Mouse (Mus musculus): ENCODE measurements around the gene Copg2.

Copg2 gene

DNA sequence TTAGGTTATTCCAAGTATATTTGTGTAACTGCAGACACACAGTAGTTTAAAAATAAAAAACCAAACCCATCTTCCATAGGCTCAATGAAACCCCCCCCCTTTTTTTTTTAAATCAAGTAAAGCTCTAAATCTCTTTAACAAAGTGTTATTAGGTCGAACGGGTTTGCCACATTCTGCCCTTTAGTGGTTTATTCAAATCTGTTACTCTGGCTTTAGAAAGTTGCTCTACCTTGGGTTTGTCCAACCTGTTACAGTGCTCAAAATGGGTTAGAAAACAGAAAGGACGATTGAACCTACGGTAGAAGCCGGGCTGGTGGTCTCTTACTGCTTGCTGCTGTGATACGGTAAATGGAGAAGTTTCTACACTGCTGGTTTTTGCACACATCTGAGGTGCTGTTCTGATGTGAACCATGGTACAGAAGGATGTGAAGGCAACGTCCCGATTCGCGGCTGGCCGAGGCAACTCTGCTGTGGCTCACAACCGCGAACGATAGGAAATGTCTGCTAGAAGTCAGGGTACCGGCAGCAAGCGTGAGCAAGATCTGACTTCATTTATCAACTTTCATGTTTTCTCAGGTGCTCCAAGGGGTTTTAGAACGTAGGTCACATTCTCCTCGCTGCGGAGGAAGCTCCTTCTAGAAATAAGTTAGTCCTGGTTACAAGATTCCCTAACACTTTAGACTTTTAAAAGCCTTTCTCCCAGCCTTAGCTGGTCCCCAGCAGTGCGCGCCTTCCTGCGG lies 161.4 kb downstream of the Copg2 start:
- in situ Hi-C loops (cut with MseI, MboI) = no loop called here

DNA sequence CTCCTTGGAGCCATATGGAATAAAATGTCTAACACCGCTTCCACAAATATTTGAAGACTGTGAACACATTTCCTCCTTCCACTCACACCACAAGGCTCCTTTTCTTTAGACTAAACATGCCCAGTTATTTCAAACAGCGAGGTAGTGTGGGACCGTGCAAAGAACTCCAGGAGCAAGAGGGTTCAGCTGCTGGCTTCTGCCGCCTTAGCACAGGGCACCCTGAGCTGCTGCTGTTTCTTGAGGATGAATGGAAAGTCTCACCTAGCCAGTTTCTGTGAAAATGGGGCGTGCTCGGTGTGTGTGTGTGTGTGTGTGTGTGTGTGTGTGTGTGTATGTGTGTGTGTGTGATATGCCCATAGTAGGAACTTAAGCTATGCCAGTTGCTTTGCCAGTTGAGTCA lies 162.1 kb downstream of the Copg2 start:
- in situ Hi-C loops (cut with MseI, MboI) = no loop called here

DNA sequence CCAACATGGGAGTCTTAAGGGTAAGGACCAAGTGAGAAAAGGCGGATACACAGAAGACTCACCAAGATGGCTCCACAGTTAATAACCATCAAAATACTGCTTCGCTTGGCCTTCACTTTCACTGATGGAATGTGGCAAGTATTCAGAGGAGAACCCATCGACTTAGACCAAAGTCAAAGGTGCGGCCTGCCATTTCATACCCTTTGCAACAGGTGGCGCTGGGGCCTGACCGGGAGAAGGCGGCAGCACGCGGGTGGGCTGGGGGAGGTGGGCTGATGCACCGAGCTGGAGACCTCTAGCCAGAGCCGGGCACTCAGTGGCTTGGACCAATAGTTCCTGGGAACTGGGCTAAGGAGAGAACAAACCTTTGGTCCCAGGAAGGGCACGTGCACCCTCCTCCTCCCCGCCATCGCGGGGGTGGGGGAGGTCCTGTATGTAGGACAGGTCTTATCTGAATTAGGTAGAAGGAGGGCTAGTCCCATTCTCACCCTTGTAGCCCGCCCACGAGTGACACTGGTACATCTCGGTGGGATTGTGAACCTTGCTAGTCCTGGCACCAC lies 163.9 kb downstream of the Copg2 start:
- in situ Hi-C loops (cut with MseI, MboI) = no loop called here

DNA sequence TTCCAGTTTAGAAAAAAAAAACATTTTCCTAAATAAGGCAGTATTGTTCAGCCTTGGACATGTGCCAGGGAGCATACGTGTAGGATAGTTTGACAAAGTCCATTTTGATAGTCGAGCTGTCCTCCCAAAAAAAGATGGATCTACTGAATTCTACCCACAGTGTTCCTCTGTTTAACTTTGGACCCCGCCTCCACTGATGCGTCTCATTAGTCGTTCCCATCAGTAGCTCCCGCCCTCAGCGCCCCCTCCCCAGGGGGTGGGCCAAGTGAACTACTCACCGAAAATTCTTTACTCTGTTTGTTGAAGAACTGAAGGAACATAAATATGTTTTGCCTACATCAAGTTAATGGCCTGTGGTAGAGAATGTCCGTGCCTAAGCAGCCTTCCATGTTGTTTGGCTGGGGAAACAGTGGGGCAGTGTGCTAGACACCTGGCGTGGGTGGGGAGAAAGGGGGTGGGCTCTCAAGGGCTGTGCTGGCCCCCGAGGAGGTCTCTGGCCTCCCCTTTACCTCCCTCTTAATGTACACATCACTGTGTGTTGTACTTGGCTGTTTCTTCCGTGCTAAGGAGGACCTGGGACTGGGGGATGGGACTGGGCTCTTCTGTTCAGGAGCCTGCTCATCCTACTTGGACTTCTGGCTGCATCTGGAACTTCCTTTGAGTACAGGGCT lies 166.2 kb downstream of the Copg2 start:
- in situ Hi-C loops (cut with MseI, MboI) = no loop called here

DNA sequence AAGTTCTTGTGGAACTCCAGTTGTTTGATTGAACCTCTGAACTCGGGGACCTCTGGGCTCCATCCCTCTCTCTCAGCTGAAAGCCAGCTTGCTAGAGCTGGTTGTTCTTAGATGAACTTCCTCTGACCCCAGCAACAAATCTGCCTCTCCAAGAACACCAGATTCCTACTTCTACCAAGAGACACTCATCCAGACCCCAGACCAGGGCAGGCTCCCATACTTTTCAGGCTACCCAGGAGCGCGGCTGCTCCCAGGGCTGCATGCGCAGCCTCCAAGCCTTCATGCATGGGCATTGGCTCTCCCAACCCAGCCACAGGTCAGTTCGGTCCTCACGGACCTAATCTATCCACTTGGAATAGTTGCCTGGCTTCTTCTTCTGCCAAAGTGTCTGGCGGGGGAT lies 173.3 kb downstream of the Copg2 start, which contains the start of gene Mest:
Mest (plus strand) TSS at position 217 of the 400 bp plus-strand sequence.
- in situ Hi-C loops (cut with MseI, MboI) = no loop called here

DNA sequence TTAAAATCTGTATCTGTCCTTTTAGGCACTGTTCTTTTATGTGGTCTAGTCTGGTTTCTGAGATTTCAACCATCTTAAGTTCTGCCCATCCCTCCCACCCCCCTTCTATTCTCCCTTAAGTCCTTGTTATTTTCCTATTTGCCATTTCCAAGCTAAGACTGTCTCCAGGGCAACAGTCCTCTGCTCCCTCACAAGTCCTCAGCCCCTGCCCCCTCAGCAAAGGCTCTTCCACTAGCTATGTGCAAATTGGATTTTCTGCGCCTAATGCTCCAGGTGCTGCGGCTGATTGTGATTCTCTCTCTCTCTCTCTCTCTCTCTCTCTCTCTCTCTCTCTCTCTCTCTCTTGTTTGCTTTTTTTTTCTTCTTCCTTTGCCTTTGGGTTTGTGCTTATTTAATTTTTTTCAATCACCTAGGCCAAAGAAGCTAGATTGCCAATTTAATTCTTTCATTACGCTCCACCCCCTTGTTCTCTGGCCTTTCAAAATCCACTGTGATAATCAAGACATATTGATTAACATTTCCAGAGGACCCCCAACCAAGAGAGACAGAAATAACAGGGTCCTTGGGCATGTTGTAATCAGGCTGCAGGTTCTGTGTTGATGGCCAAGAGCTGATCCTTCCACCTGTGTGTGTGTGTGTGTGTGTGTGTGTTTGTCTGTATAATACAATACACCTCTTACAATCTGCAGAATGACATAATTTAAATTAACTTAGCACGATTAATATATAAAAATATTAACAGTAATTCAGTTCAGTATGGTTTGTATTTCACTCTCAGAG lies 174.0 kb downstream of the Copg2 start:
- in situ Hi-C loops (cut with MseI, MboI) = no loop called here

DNA sequence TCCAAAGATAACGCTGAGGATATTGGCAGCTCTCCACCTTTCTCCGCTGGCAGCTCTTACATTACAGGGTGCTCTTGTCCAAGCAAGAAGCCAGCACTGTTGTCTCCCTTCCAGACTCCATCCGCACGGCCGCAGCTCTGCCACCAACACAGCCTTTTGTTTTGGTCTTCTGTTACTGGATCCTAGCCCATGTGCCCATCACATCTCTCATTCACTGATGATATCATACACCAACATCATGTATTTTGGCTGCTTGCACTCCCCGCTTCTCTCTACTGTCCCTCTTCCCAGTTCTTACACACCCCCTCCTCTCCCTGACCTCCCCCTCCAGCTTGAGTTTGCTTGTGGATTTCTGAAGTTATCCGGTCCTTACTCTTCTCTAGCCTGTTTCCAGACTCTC lies 179.8 kb downstream of the Copg2 start:
- in situ Hi-C loops (cut with MseI, MboI) = no loop called here

DNA sequence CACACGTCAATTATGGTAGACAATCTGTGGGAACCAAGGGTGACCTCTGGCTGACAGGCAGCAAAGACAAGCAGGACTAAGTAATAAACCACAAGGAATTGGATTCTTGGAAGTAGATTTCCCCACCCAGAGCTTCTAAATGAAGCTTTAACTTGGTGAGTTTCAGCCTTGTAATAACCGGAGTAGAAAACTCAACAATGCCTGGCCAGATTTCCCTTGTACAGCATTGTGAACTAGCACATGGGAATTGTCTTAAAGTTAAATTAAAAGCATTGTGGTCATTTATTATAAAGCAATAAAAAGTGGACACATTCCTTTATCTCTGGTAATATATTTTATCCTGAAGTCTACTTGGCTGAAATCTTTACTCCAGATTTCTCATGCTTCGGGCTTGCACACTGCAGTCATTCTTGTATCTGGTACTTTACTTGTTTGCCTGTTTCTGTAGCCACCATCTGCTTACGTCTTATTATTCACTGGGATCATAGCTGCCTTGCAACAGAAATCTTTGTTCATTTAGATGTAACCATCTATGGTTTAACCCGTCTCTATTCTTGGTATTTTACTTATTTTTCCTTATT lies 181.6 kb downstream of the Copg2 start:
- in situ Hi-C loops (cut with MseI, MboI) = no loop called here

DNA sequence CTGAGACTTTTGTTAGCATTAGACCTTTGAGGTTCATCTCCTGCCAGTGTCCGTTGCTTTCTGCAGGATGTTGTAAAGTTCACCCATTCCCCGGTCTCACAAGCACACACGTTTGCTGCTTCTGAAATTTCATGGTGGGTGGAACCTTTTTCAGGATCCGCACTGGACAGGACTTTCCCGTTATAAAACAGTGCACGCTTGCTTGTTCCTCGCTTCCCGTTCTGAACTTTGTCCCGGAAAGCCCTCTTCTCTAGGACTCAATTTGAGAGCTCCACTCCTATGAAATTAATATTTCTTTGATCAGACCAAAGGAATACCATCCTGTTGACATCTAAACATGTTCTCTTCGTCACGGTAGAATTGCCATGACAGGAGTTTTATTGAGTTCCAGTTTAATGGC lies 182.7 kb downstream of the Copg2 start:
- in situ Hi-C loops (cut with MseI, MboI) = no loop called here

DNA sequence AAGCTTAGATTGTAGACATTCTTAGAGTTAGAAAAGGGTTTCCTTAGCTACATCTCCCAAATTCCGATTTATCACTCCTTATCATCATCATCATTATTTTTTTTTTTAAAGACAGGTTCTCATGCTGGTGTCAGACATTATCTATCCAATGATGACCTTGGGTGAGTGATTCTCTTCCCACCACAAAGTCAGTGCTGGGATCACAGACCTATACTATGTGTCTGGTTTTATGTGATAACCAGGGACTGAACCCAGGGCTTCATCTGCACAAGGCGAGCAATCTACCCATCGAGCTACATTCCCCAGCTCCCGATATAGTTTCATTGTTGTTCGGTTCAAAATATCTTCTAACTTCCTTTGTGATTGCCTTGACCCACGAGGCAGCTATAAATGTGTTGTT lies 183.1 kb downstream of the Copg2 start:
- in situ Hi-C loops (cut with MseI, MboI) = no loop called here

DNA sequence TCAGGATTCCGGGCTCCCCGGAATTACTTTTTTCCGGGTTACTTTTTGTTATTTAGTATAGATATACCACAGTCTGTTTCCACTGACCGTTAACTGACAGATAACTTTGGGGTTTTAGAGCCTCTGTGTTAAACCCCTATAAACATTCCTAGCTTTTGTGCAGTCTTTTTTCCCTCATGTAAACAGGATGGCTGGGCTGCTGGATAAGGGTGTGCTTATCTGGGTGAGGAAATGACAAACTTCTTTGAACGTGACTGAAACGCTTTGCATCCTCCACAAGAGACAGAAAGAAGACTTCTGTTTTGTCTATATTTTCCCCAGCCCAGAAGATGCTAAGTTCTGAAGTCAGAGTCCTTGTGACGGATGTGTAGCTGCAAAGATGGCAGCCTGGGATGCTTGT lies 184.1 kb downstream of the Copg2 start:
- in situ Hi-C loops (cut with MseI, MboI) = no loop called here

DNA sequence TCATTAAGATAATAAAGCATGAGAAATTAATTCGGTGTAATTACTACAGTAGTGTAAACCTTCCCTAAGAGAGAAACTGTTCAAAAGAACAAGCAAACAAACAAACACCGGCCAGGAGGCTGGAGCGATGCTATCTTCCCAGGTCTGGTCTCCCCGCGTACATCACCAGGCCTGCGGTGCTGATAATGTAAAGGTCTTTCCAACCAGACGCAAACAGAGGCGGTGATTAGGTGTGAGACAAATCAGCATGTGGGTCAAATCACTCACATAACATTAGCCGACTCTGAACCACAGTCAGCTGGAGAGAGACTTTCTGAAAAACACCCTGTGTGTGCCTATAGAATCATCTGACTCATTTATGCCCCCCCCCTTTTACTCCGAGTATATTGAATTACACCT lies 185.2 kb downstream of the Copg2 start:
- in situ Hi-C loops (cut with MseI, MboI) = no loop called here

DNA sequence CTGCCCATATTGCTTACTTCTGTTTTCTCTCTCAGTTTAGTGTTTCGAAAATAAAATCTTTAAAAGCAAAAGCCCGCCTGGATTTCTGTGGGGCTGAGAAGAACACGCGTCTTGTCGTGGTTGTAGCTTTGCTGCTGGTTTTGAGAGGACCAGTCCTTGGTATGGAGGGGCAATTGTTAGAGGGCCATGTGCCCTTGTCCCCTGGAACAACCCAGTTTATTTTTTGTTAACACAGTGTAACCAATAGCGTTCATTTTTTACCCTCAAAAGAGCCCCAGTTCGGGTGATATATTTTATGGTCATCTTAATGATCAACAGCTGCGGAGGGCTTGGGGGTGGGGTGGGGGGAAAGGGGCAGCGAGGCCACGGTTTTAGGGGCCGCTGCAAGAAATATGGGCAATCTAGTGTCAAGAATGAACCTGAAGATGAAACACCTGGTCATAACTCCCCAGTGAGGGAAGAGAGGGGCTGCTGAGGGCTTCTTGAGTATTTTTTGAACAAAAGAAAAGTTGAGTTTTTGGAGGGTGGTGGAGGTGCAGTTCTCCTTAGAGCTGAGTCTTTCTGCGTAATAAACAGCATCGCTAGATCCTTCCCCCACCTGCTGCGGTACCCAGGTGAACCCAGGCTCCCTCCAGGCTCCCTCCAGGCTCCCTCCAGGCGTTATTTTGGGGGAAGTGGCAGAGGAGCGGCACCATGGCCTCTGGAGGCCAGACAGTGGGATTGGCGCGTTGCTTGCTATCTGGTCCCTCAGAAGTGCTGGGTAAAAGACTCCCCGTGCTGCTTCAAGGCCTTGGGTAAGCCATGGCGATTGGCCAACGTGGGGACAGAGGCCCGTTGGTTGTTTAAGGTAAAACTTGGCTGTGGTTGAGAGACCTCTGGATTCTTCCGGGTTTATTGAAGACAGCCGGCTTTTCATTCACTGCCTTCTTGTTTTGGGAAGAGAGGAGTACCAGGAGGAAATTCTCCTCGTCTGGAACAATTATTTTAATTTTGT lies 185.9 kb downstream of the Copg2 start:
- in situ Hi-C loops (cut with MseI, MboI) = no loop called here

DNA sequence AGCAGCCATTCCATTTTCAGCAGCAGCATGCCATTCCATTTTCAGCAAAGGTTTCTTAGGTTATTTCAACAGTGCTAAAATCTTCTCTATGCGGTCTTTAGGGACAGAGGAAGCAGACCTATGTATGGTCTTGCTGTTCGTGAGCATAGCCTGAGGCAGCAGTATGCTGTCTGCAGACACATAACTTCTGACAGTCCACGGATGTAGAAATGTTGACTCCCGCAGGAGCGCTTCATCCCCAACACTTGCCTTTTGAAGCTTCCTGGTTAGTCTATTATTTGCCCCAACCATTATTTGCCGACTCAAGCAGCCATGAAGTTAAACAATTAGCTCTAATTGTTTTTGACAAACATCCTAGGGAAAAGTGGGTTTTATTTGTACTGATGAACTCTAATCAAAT lies 187.5 kb downstream of the Copg2 start:
- in situ Hi-C loops (cut with MseI, MboI) = no loop called here

DNA sequence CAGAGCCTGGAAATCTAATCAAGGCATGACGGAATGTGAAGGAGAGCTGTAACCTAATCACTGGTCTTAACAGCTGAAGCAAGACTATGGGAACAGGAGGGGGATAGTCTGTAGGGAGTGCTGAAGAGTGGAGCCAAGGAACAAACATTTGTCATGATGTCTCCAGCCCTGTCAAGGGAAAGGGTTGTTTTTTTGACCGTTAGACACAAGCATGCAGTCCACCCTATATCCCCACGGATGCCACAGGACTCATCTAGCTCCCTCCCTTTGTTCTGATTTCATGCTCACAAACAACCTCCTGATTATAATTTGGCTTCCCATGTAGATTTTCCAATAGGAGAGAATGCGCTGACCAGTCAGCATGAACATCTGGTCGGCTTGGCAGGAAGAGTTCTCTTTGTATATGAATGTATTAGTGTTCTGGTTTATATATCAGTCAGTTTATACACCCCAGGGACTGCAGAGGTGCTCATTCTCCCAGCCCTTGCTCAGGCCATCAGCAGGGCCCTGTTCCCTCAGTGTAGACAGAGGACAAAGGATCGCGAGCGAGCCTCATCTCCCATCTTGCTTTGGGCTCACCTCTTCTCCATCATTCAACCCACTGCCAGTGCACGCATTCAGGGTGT lies 192.5 kb downstream of the Copg2 start:
- in situ Hi-C loops (cut with MseI, MboI) = no loop called here

DNA sequence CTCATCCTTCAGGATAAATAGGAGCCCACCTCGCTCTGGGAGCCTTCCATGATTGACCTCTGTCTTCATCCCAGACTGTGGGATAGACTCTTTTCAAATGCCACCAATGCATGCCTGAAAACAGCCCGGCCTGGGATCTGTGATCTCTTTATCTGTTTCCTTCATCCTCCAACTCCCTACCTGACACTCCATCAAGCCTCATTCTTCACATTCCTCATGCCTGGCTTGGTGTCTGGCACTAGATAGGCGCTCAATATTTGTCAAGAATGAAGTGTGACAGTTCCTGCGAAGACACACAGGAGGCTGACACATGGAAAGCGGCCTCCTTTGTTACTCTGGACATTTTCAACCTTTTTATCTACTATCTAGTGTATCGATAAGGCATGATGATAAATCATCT lies 193.1 kb downstream of the Copg2 start:
- in situ Hi-C loops (cut with MseI, MboI) = no loop called here

DNA sequence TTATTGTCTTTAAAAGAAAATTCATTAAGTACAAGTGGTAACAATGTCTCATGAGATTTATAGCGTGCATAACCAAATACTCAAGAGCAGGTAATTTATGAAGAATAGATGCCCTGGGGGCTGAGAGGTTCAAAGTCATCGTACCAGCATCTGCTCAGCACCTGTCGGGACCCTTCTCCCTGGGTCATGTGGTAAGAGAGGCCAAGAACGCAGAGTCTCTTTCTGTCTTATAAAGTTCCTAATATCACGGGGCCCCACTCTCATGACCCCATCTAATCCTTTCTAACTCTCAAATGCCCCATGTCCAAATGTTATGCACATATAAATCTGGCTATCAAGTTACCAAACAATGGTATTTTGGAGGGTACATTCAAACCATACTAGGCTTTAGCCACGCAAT lies 193.7 kb downstream of the Copg2 start:
- in situ Hi-C loops (cut with MseI, MboI) = no loop called here

DNA sequence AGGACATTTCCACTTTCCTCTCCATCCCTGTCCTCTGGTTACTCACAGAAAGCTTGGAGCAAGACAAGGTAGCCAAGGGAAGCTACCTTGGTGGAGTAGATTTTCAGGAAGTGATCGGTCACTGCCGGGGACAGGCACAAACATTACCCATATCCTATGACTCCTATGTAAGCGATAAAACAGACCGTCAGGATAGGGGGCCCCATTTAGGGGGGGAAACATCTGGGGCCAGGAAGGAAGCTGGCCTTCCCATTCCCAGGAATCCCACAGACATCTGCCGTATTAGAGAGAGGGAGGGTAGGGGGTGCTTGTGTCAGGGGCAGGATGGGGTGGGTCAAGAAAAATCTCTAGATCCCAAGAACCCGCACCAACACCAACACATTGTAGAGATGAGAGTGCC lies 196.4 kb downstream of the Copg2 start:
- in situ Hi-C loops (cut with MseI, MboI) = no loop called here

DNA sequence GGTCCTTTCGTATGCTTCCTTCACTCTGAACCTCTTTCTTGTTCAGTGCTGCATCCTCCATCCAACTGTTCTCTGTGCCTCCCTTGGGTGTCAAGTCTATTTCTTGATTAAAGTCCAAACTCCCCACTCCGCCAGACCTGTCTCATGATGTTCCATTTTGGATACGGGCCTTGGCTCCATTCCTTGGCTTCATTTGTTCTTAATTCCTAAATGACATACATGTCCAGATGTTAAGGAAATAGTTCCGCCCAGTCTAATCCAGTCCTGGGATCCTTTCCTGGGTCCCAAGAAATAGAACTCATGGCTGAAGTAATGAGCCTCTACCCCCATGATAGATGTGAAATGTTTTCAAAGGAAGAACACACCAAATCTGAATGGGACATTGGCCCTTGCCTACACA lies 198.6 kb downstream of the Copg2 start:
- in situ Hi-C loops (cut with MseI, MboI) = no loop called here

Data from mouse trophoblast stem cell (cell line).